Mouse (Mus musculus) limb, embryonic 13.5 days (tissue): Measurements from ENCODE around the gene Cenpl. TPM values are rescaled to one million over a fixed set of nuclear protein-coding genes. Genes with fewer than 3 reads are reported as not detected.

Source experiments
- ATAC-seq: fragments of 200-750 bp; cut with Nextera tagmentation; 2 replicates; pipeline ENCODE4 v1.8.0; 2017; ENCODE audit warnings: low read depth, moderate number of reproducible peaks, moderate TSS enrichment; ENCODE audit not compliant: low FRiP score
- H3K27ac ChIP-seq: fragments of 300-500 bp; sonication (generic); 2 replicates; pipeline ENCODE4 v1.5.1; 2015; ENCODE audit warnings: inconsistent platforms, mild to moderate bottlenecking, moderate library complexity
- H3K27me3 ChIP-seq: fragments of 300-500 bp; sonication (generic); 2 replicates; pipeline ENCODE4 v1.6.1; 2015; ENCODE audit warnings: mild to moderate bottlenecking, inconsistent platforms
- H3K36me3 ChIP-seq: fragments of 300-500 bp; sonication (generic); 2 replicates; pipeline ENCODE4 v1.6.1; 2015; ENCODE audit warnings: inconsistent platforms, mild to moderate bottlenecking, moderate library complexity
- H3K4me1 ChIP-seq: fragments of 300-500 bp; sonication (generic); 2 replicates; pipeline ENCODE4 v1.6.1; 2015; ENCODE audit warnings: inconsistent platforms
- H3K4me2 ChIP-seq: fragments of 300-500 bp; sonication (generic); replicated peaks from 2 replicates; pipeline ENCODE4 v1.6.1; 2015; ENCODE audit warnings: inconsistent platforms, mild to moderate bottlenecking, moderate library complexity
- H3K4me3 ChIP-seq: fragments of 300-500 bp; sonication (generic); 2 replicates; pipeline ENCODE4 v1.5.1; 2015; ENCODE audit warnings: moderate library complexity, mild to moderate bottlenecking, inconsistent platforms
- H3K9ac ChIP-seq: fragments of 300-500 bp; sonication (generic); 2 replicates; pipeline ENCODE4 v1.6.1; 2015; ENCODE audit warnings: mild to moderate bottlenecking, inconsistent platforms
- H3K9me3 ChIP-seq: fragments of 300-500 bp; sonication (generic); 2 replicates; pipeline ENCODE4 v1.6.1; 2016; ENCODE audit warnings: inconsistent platforms
- WGBS: fragments of 180-500 bp; shearing (Covaris S2); methylation state at CpG from one replicate; pipeline ENCODE4 v1.1.7; 2015; 5-methylcytosine and 5-hydroxymethylcytosine counted together
- polyA plus RNA-seq: library from polyadenylated mRNA; unstranded; fragments of >200 nt; fragmentation: Nextera tagmentation; extraction: Ambion mirVana; gene quantifications from 2 replicates; pipeline ENCODE4 v1.2.1, GENCODE M21; 2015

Cenpl gene
- polyA plus RNA-seq, 1 experiment from 2014 or later: 35.0 TPM

- Histone ChIP-seq H3K36me3 (peaks cover 39% of the 10 kb centered on the region), H3K9me3 (no peaks in the 10 kb centered on the region), H3K27ac (no peak overlapping the region), H3K4me3 (no peak overlapping the region), H3K4me2 (no peak overlapping the region), H3K27me3 (no peaks in the 10 kb centered on the region), H3K4me1 (no peaks in the 10 kb centered on the region), H3K9ac (no peak overlapping the region)
- no peak for ATAC-seq
- 95% methylated on average over 1 of the region's 1 CpGs for WGBS
Measured at GRCm38 (mm10) chr1:161057164-161057563, 13.3 kb upstream of the Cenpl start.

GRCm38 (mm10) chr1:161063351-161063750, 7.2 kb upstream of the Cenpl start:
- WGBS: 74% methylated on average over 1 of the region's 1 CpGs
- ATAC-seq: no peak
- Histone ChIP-seq H3K36me3 (peaks cover 12% of the 10 kb centered on the region), H3K4me3 (no peak overlapping the region), H3K27ac (no peak overlapping the region), H3K4me2 (no peak overlapping the region), H3K27me3 (no peaks in the 10 kb centered on the region), H3K9me3 (no peaks in the 10 kb centered on the region), H3K9ac (no peak overlapping the region), H3K4me1 (no peaks in the 10 kb centered on the region)

DNA sequence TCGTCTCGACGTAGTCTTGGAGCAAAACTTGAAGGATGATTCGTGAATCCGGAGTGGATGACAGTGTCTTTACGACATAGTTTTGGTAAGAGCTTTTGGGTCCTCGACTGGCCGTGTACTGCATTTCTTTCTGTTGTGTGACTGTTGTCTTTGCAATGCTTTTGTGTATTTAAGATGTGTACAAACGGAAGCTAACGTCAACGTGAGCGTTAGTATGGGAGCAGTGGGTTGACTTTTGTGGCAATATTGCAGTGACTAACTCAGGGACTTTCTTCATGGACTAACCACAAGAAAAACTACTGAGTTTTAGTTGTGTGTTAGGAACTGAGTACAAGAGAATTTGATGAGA, 733 bp downstream of the Cenpl start:
- H3K27ac ChIP-seq: peak overlapping the region; percentile 44; the same call in 1 of the 2 replicates
- H3K36me3 ChIP-seq: peaks cover 5% of the 10 kb centered on the region
- no peak for ATAC-seq
- peak overlapping the region; percentile 78 for H3K4me3 ChIP-seq
- H3K4me1 ChIP-seq: peaks cover 34% of the 10 kb centered on the region
- WGBS: 0% methylated on average over 12 of the region's 12 CpGs
- H3K4me2 ChIP-seq: peak overlapping the region; percentile 79
- no peaks in the 10 kb centered on the region for H3K27me3 ChIP-seq
- H3K9me3 ChIP-seq: no peaks in the 10 kb centered on the region
- H3K9ac ChIP-seq: peak overlapping the region; percentile 81

- Histone ChIP-seq H3K4me2 (no peak overlapping the region), H3K4me1 (peaks cover 28% of the 10 kb centered on the region), H3K9ac (no peak overlapping the region), H3K36me3 (peaks cover 38% of the 10 kb centered on the region), H3K27ac (no peak overlapping the region), H3K27me3 (no peaks in the 10 kb centered on the region), H3K4me3 (no peak overlapping the region), H3K9me3 (no peaks in the 10 kb centered on the region)
- no peak for ATAC-seq
- 76% methylated on average over 6 of the region's 6 CpGs for WGBS
Measured at GRCm38 (mm10) chr1:161076238-161076637, 5.7 kb downstream of the Cenpl start.

DNA sequence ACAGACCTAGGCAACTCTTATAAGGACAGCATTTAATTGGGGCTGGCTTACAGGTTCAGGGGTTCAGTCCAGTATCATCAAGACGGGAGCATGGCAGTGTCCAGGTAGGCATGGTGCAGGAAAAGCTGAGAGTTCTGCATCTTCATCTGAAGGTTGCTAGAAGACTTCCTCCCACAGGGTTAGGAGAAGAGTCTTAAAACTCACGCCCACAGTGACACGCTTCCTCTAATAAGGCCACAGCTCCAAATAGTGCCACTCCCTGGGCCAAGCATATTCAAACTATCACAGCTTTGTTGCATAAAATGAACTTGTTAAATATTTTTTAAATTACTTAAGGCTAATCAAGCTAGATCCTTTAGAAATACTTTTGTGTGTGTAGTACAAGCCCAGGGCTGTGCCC, 6.7 kb downstream of the Cenpl start:
- Histone ChIP-seq H3K4me2 (no peak overlapping the region), H3K9ac (no peak overlapping the region), H3K36me3 (peaks cover 44% of the 10 kb centered on the region), H3K27ac (no peak overlapping the region), H3K4me1 (peaks cover 19% of the 10 kb centered on the region), H3K27me3 (no peaks in the 10 kb centered on the region), H3K9me3 (no peaks in the 10 kb centered on the region), H3K4me3 (no peak overlapping the region)
- WGBS: 89% methylated on average over 3 of the region's 3 CpGs
- ATAC-seq: no peak

DNA sequence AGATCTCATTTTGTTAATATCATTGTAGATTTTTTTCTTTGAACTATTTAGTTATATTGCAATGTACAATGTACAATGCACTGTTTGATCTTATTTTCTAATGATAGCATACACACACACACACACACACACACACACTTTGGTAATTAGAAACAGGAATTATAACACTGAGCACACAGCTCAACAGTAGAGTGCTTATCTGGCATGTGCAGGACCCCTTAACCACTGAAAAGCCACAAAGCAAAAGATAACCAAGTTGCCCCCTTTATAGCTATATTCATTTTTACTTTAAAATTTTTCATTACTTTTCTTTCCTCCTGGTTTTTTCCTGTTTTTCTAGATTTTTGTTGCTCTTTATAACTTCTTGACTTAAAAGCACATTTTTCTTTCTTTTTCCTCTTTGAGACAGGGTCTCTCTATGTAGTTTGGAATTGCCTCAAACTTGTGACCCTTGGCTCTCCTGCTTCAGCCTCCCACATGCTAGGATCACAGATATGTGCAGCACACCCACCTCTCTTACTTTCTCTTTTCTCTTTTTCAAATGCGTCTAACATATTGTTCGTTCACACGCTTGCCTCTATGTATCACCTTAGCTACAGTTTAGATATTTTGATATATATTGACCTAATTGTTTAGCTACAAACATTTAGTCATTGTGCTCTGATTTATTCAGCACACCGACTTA, 29.4 kb downstream of the Cenpl start:
- no peak for ATAC-seq
- Histone ChIP-seq H3K27ac (no peak overlapping the region), H3K4me2 (no peak overlapping the region), H3K4me3 (no peak overlapping the region), H3K4me1 (no peaks in the 10 kb centered on the region), H3K36me3 (peaks cover 45% of the 10 kb centered on the region), H3K27me3 (no peaks in the 10 kb centered on the region), H3K9ac (no peak overlapping the region), H3K9me3 (no peaks in the 10 kb centered on the region)
- 96% methylated on average over 4 of the region's 4 CpGs for WGBS

GRCm38 (mm10) chr1:161103842-161104241, 33.3 kb downstream of the Cenpl start:
- ATAC-seq: no peak
- H3K9me3 ChIP-seq: no peaks in the 10 kb centered on the region
- no peak overlapping the region for H3K9ac ChIP-seq
- no peak overlapping the region for H3K27ac ChIP-seq
- no peaks in the 10 kb centered on the region for H3K27me3 ChIP-seq
- no peak overlapping the region for H3K4me3 ChIP-seq
- no peaks in the 10 kb centered on the region for H3K4me1 ChIP-seq
- no peak overlapping the region for H3K4me2 ChIP-seq
- H3K36me3 ChIP-seq: peaks cover 40% of the 10 kb centered on the region
- WGBS: 80% methylated on average over 1 of the region's 1 CpGs

- WGBS: 92% methylated on average over 8 of the region's 8 CpGs
- H3K27ac ChIP-seq: no peak overlapping the region
- no peak overlapping the region for H3K4me2 ChIP-seq
- H3K9me3 ChIP-seq: no peaks in the 10 kb centered on the region
- no peak overlapping the region for H3K9ac ChIP-seq
- H3K27me3 ChIP-seq: no peaks in the 10 kb centered on the region
- no peak for ATAC-seq
- H3K4me1 ChIP-seq: no peaks in the 10 kb centered on the region
- no peak overlapping the region for H3K4me3 ChIP-seq
- peaks cover 29% of the 10 kb centered on the region for H3K36me3 ChIP-seq
Measured at GRCm38 (mm10) chr1:161109216-161109615, 38.7 kb downstream of the Cenpl start.

GRCm38 (mm10) chr1:161114591-161114990, 44.1 kb downstream of the Cenpl start:
- no peak overlapping the region for H3K4me3 ChIP-seq
- no peaks in the 10 kb centered on the region for H3K9me3 ChIP-seq
- peaks cover 3% of the 10 kb centered on the region; the same call in 1 of the 2 replicates for H3K36me3 ChIP-seq
- H3K9ac ChIP-seq: no peak overlapping the region
- no peak for ATAC-seq
- no peak overlapping the region for H3K27ac ChIP-seq
- H3K27me3 ChIP-seq: no peaks in the 10 kb centered on the region
- no peaks in the 10 kb centered on the region for H3K4me1 ChIP-seq
- H3K4me2 ChIP-seq: no peak overlapping the region

DNA sequence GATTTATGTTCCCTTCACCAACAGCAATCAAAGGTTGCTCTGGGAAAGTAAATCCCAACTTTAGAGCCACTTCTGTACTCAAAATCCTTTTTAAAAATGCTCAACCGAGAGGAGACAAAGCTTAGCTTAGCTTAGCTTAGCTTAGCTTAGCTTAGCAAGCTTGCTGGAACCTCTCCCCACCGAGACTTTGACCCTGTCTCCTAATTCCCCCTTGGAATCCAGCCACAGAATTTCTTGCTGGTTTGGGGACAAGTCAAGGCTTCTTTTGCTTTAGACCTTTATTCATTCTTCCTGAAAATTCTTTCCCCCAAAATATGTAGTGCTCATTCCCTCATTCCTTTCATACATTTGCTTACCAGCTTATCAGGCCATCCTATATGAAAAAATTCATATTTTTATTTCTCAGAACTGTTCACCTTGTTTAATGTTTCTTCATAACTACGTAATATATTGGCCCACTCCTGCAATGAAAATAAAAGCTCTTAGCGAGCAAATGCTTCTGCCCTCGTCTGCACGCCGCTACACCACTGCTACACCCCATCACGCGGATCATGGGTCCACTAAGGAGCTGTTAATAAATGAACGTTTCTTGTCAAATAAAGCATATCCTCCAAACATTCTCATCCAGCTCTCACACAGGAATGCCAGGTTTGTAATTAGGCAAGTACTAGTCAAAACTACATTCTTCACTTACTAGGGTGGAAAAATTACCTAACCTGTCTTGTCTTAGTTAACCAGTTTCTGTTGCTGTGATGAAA, 52.3 kb downstream of the Cenpl start:
- H3K36me3 ChIP-seq: peaks cover 11% of the 10 kb centered on the region
- H3K9ac ChIP-seq: no peak overlapping the region
- H3K27ac ChIP-seq: no peak overlapping the region
- H3K4me3 ChIP-seq: no peak overlapping the region
- no peak overlapping the region for H3K4me2 ChIP-seq
- ATAC-seq: no peak
- no peaks in the 10 kb centered on the region for H3K27me3 ChIP-seq
- no peaks in the 10 kb centered on the region for H3K9me3 ChIP-seq
- 89% methylated on average over 10 of the region's 10 CpGs for WGBS
- no peaks in the 10 kb centered on the region for H3K4me1 ChIP-seq

DNA sequence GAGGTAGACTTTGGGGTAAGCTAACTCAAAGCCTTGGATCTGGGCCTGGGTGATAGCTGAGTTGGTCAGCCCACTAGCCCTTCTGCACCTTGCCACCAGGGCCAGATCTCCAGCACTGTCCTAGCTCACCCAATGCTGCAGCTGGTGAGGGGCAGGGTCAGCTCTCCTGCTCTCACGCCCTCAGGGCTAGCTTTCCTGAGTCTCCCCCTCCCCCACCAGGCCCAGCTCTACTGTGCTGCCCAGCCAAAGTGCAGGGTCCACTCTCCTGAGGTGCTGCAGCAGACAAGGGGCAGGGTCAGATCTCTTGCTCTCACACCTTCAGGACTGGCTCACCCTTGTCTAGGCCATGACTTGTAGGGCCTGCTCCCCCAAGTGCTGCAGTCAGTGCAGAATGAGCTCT, 55.9 kb downstream of the Cenpl start:
- H3K9me3 ChIP-seq: no peaks in the 10 kb centered on the region
- no peak overlapping the region for H3K27ac ChIP-seq
- no peak for ATAC-seq
- no peak overlapping the region for H3K4me2 ChIP-seq
- peaks cover 6% of the 10 kb centered on the region for H3K36me3 ChIP-seq
- no peak overlapping the region for H3K4me3 ChIP-seq
- H3K4me1 ChIP-seq: peaks cover 10% of the 10 kb centered on the region
- H3K27me3 ChIP-seq: no peaks in the 10 kb centered on the region
- H3K9ac ChIP-seq: no peak overlapping the region
- 71% methylated on average over 1 of the region's 1 CpGs for WGBS

GRCm38 (mm10) chr1:161130726-161131664, 60.5 kb downstream of the Cenpl start, which contains the start of gene Klhl20:
TSS of gene Klhl20 (minus strand) at chr1:161131511.
- H3K27ac ChIP-seq: peak within 1 kb of the TSS; percentile 86
- 2% methylated on average over 41 of the region's 41 CpGs for WGBS
- peak; percentile 95 for ATAC-seq
- H3K4me2 ChIP-seq: peak within 1 kb of the TSS; percentile 87
- H3K4me3 ChIP-seq: peak within 1 kb of the TSS; percentile 94
- no peaks in the 10 kb centered on the region for H3K9me3 ChIP-seq
- peaks cover 6% of the 10 kb centered on the region for H3K36me3 ChIP-seq
- H3K27me3 ChIP-seq: no peaks in the 10 kb centered on the region
- peak within 1 kb of the TSS; percentile 93 for H3K9ac ChIP-seq
- H3K4me1 ChIP-seq: peaks cover 10% of the 10 kb centered on the region
